Mouse (Mus musculus) spleen, postnatal 4 days (tissue): ENCODE measurements at regions not wholly inside any gene's neighbourhood (a gene's known extent, or its start where the extent isn't known, plus 50 kb on each side); places are given as distances from the start of the nearest gene placed in this dataset.

Source experiments
- DNase-seq, 2 experiments: peaks; one replicate each; pipeline ENCODE4 v3.0.0; 2022; ENCODE audit warnings: low spot score in 2 of 2

DNA sequence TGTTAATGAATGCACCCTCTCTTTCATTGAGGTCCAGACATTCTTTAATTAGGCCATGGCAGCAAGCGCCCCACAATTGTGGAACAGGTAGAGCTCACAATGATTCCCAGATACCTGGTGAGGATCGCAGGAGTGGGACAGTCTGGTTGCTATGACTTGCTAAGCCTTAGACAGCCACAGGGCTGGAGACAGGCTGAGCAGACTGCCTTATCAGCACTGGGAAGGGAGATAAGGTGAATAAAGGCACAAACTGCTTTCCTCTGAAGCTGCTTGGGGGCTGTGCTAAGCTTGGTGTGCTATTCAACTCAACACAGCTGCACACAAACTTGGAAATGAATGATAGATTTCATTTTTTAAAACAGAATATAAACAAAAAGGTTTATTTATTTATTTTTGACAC is 159.8 kb upstream of the Masp1 start:
- DNase-seq, result no peak

DNA sequence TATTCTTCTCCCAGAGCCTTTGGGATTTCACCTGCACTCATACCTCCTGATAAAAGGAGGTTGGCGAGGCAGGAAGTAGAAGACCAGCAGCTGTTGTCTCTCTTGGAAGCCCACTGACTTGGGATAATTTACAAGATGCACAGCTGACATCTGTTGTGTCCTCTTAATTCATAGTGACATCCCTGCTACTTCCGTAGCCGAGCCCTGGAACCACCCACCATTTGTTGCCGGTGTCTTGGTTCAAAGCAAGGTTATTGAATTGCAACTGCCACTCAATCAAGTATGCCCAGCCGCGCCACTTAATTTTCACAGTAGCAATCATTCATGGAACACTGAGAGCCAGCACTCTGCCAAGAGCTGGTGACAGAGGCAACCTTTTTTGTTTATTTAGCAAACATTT is 151.8 kb upstream of the Masp1 start:
- no peak for DNase-seq

DNA sequence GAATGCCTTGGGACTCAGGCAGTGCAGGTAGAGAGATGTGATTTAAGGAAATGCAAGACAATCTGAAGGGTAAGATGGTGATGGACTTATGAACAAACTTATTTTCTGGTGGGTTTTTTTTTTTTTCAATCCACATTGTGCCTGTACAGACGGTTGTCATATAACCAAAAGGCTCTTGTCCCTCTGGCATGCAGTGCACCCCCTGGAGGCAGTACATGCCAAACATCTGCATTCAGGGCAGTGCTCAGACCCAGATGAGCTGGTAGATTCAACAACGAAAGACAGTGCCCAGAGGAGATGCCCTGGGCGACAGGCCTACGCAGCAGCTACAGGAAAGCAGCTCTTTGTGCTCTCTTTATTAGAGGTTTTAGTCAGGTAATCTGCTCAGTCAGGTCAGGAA is 149.5 kb upstream of the Masp1 start:
- DNase-seq, result no peak

DNA sequence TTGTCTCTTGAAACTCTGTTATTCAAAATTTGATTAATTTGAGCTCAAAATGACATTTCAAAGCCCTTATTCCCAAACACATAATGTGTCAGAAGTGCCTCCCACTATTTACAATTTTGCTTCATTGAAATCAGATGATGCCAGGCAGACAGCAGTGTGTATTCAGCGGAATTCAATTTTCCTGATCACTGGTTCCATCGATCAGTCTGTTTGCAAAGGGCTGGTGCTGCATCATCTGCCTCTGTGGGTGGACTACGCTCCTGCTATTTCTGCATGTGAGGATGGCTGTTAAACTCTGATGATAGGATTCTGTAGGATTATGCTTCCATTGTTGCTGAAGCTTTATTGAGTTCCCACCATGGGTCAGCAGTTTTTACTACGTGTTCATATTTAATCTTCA is 149.0 kb upstream of the Masp1 start:
- DNase-seq, result no peak
